Mouse (Mus musculus): ENCODE data around the gene Cd22.

GRCm38 (mm10) chr7:30859635-30860402, 20.3 kb downstream of the Cd22 start:
- TF ChIP-seq CTCF (IDR thresholded peaks at IDR 0.05; ENCODE audit: low read depth, low read length) (peak; percentile 82), POLR2A (IDR thresholded peaks at IDR 0.05; ENCODE audit: extremely low read depth, insufficient read depth, low read length) (no peak)

All from liver, adult 2 months (tissue).